Mouse (Mus musculus) forebrain, embryonic 16.5 days (tissue): ENCODE data around the gene AL607142.1. TPM values are rescaled to one million over a fixed set of nuclear protein-coding genes. Genes with fewer than 3 reads are reported as not detected.

Experiments used
- ATAC-seq: fragments of 200-750 bp; cut with Nextera tagmentation; 2 replicates; pipeline ENCODE4 v1.8.0; 2017; ENCODE audit warnings: mild to moderate bottlenecking, moderate library complexity
- H3K27ac ChIP-seq: fragments of 300-500 bp; sonication (generic); 2 replicates; pipeline ENCODE4 v1.5.1; 2014; ENCODE audit warnings: low read length, control low read depth
- H3K27me3 ChIP-seq: fragments of 300-500 bp; sonication (generic); replicated peaks from 2 replicates; pipeline ENCODE4 v1.6.1; 2014; ENCODE audit warnings: low read length; ENCODE audit not compliant: control insufficient read depth, insufficient read depth
- H3K36me3 ChIP-seq: fragments of 300-500 bp; sonication (generic); 2 replicates; pipeline ENCODE4 v1.6.1; 2014; ENCODE audit not compliant: control insufficient read depth, insufficient read depth
- H3K4me1 ChIP-seq: fragments of 300-500 bp; sonication (generic); replicated peaks from 2 replicates; pipeline ENCODE4 v1.6.1; 2014; ENCODE audit warnings: low read length; ENCODE audit not compliant: control insufficient read depth, insufficient read depth
- H3K4me2 ChIP-seq: fragments of 300-500 bp; sonication (generic); 2 replicates; pipeline ENCODE4 v1.6.1; 2014; ENCODE audit warnings: mild to moderate bottlenecking, low read length, control low read depth
- H3K4me3 ChIP-seq: fragments of 300-500 bp; sonication (generic); replicated peaks from 2 replicates; pipeline ENCODE4 v1.5.1; 2014; ENCODE audit warnings: mild to moderate bottlenecking, low read length, control low read depth
- H3K9ac ChIP-seq: fragments of 300-500 bp; sonication (generic); replicated peaks from 2 replicates; pipeline ENCODE4 v1.6.1; 2014; ENCODE audit warnings: low read depth, low read length, control low read depth
- H3K9me3 ChIP-seq: fragments of 300-500 bp; sonication (generic); 2 replicates; pipeline ENCODE4 v1.6.1; 2016; ENCODE audit warnings: low read length; ENCODE audit not compliant: control insufficient read depth
- WGBS: fragments of 180-500 bp; shearing (Covaris S2); extraction: QIAGEN DNeasy Blood & Tissue Kit; methylation state at CpG from one replicate; pipeline ENCODE4 v1.1.7; 2014; 5-methylcytosine and 5-hydroxymethylcytosine counted together
- polyA plus RNA-seq: library from polyadenylated mRNA; unstranded; fragments of >200 nt; fragmentation: Nextera tagmentation; extraction: Ambion mirVana; gene quantifications from 2 replicates; pipeline ENCODE4 v1.2.1, GENCODE M21; 2015

The AL607142.1 gene
- polyA plus RNA-seq: not detected in 2 replicates

- Histone ChIP-seq H3K4me2 (no peak within 1 kb of the TSS), H3K27me3 (no peaks in the 10 kb centered on the region), H3K9me3 (no peaks in the 10 kb centered on the region), H3K4me1 (no peaks in the 10 kb centered on the region), H3K4me3 (no peak within 1 kb of the TSS), H3K27ac (no peak within 1 kb of the TSS), H3K36me3 (no peaks in the 10 kb centered on the region), H3K9ac (no peak within 1 kb of the TSS)
- WGBS: 92% methylated on average over 10 of the region's 10 CpGs
- ATAC-seq: no peak
Measured at GRCm38 (mm10) chr4:120064696-120065095, at the start of gene AL607142.1. TSS of gene AL607142.1 (plus strand) at chr4:120064996.

- ATAC-seq: peak; percentile 66
- no peak overlapping the region for H3K4me2 ChIP-seq
- 58% methylated on average over 5 of the region's 5 CpGs for WGBS
- H3K4me3 ChIP-seq: no peak overlapping the region
- H3K9me3 ChIP-seq: no peaks in the 10 kb centered on the region
- peaks cover 19% of the 10 kb centered on the region for H3K4me1 ChIP-seq
- H3K36me3 ChIP-seq: no peaks in the 10 kb centered on the region
- H3K27ac ChIP-seq: no peak overlapping the region
- no peak overlapping the region for H3K9ac ChIP-seq
- H3K27me3 ChIP-seq: no peaks in the 10 kb centered on the region
Measured at GRCm38 (mm10) chr4:120018426-120018825, 46.4 kb upstream of the AL607142.1 start.

DNA sequence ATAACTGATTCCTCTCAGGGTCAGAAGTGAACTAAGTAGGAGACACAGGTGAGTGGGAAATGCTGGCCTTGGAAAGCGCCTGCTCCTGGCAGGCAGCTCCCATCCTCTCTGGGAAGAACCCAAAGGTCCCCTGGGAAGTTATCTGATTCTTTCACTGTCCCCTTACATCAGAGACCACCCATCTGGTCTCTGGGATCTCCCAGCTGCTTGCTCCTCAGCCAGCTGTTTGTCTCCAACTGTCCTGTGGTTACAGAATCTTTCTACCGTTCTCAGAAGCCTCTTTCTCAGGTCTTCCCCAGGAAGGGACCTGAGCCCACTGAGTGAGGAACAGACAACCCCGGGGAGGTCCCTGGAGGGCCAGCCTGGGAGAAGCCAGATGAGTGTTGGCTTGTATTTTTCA is 42.4 kb upstream of the AL607142.1 start:
- no peak overlapping the region for H3K4me3 ChIP-seq
- H3K9ac ChIP-seq: no peak overlapping the region
- H3K27me3 ChIP-seq: no peaks in the 10 kb centered on the region
- 56% methylated on average over 3 of the region's 3 CpGs for WGBS
- H3K4me2 ChIP-seq: no peak overlapping the region
- H3K36me3 ChIP-seq: no peaks in the 10 kb centered on the region
- no peak for ATAC-seq
- H3K4me1 ChIP-seq: peaks cover 31% of the 10 kb centered on the region
- H3K27ac ChIP-seq: peak overlapping the region; percentile 70
- no peaks in the 10 kb centered on the region for H3K9me3 ChIP-seq

GRCm38 (mm10) chr4:120023221-120023840 is 41.5 kb upstream of the AL607142.1 start:
- no peak overlapping the region for H3K4me2 ChIP-seq
- 95% methylated on average over 4 of the region's 4 CpGs for WGBS

DNA sequence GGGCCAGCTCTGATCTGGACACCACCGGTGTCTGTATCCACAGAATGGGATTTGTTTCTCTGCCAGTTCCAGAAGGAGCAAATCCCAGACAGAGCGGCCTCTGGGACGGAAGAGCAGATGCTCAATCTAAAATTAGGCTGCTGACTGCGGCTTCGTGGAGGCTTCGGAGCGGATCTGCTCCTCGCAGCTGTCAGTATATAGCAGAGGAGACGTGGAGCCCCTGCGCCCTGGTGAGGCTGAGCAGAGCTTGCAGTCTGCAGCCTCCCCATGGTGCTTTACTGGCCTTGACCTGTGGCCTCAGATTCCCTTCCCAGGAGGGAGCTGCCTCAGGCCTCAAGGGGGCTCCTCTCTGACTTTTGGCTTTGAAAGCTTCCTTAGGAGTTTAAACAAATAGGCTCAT is 40.7 kb upstream of the AL607142.1 start:
- peaks cover 24% of the 10 kb centered on the region for H3K4me1 ChIP-seq
- H3K4me2 ChIP-seq: no peak overlapping the region
- no peak overlapping the region for H3K4me3 ChIP-seq
- H3K9me3 ChIP-seq: no peaks in the 10 kb centered on the region
- ATAC-seq: peak; percentile 87
- H3K36me3 ChIP-seq: no peaks in the 10 kb centered on the region
- no peaks in the 10 kb centered on the region for H3K27me3 ChIP-seq
- WGBS: 40% methylated on average over 10 of the region's 10 CpGs
- H3K9ac ChIP-seq: no peak overlapping the region
- peak overlapping the region; percentile 86 for H3K27ac ChIP-seq

More at GRCm38 (mm10) chr4:120023221-120023840, 41.5 kb upstream of the AL607142.1 start:
- H3K4me3 ChIP-seq: no peak overlapping the region
- H3K9ac ChIP-seq: no peak overlapping the region
- H3K36me3 ChIP-seq: no peaks in the 10 kb centered on the region
- H3K9me3 ChIP-seq: no peaks in the 10 kb centered on the region
- H3K27ac ChIP-seq: peak overlapping the region; percentile 86
- peaks cover 28% of the 10 kb centered on the region for H3K4me1 ChIP-seq
- ATAC-seq: no peak
- no peaks in the 10 kb centered on the region for H3K27me3 ChIP-seq

- Histone ChIP-seq H3K27me3 (peaks cover 8% of the 10 kb centered on the region; the same call in 1 of the 2 replicates), H3K4me3 (no peak overlapping the region), H3K9me3 (no peaks in the 10 kb centered on the region), H3K27ac (no peak overlapping the region), H3K36me3 (no peaks in the 10 kb centered on the region), H3K9ac (no peak overlapping the region), H3K4me2 (no peak overlapping the region), H3K4me1 (peaks cover 29% of the 10 kb centered on the region)
- ATAC-seq: no peak
- WGBS: 100% methylated on average over 1 of the region's 1 CpGs
Measured at GRCm38 (mm10) chr4:120027671-120028070, 37.1 kb upstream of the AL607142.1 start.

GRCm38 (mm10) chr4:120029937-120030336 is 34.9 kb upstream of the AL607142.1 start:
- WGBS: 73% methylated on average over 1 of the region's 1 CpGs
- no peak for ATAC-seq
- H3K27me3 ChIP-seq: peaks cover 12% of the 10 kb centered on the region
- no peaks in the 10 kb centered on the region for H3K36me3 ChIP-seq
- no peak overlapping the region for H3K4me2 ChIP-seq
- no peak overlapping the region for H3K9ac ChIP-seq
- no peak overlapping the region for H3K4me3 ChIP-seq
- H3K4me1 ChIP-seq: peaks cover 24% of the 10 kb centered on the region
- H3K9me3 ChIP-seq: no peaks in the 10 kb centered on the region
- no peak overlapping the region for H3K27ac ChIP-seq

GRCm38 (mm10) chr4:120032320-120032983 is 32.3 kb upstream of the AL607142.1 start:
- WGBS: under 1% methylated on average over 66 of the region's 70 CpGs

DNA sequence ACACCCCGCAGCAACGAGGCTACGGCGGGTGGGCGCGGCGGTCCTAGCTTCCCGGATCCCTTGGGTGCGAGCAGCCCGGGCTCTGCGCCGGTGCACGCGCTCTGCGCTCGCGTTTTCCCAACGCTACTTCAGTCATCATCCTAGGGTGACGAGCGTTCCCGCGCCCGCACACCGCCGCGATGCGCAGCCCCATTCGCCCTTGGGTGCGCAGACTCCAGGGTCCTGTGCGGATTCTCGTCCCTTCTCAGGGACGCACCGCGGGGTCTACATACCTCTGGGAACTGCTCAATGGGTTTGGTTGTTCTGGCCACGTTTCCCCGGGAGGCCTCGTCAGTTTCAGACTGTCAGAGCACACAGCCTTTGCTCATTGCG is 31.8 kb upstream of the AL607142.1 start:
- peak overlapping the region; percentile 86 for H3K4me2 ChIP-seq
- peak overlapping the region; percentile 81 for H3K27ac ChIP-seq
- peak overlapping the region; percentile 64 for H3K9ac ChIP-seq
- under 1% methylated on average over 38 of the region's 38 CpGs for WGBS
- peaks cover 12% of the 10 kb centered on the region for H3K27me3 ChIP-seq
- peak overlapping the region; percentile 61 for H3K4me3 ChIP-seq
- H3K9me3 ChIP-seq: no peaks in the 10 kb centered on the region
- ATAC-seq: peak; percentile 75
- no peaks in the 10 kb centered on the region for H3K36me3 ChIP-seq
- peaks cover 38% of the 10 kb centered on the region for H3K4me1 ChIP-seq

More at GRCm38 (mm10) chr4:120032320-120032983, 32.3 kb upstream of the AL607142.1 start:
- Histone ChIP-seq H3K9me3 (no peaks in the 10 kb centered on the region), H3K4me1 (peaks cover 37% of the 10 kb centered on the region), H3K36me3 (no peaks in the 10 kb centered on the region), H3K4me2 (peak overlapping the region; percentile 86), H3K27ac (peak overlapping the region; percentile 81), H3K27me3 (peaks cover 12% of the 10 kb centered on the region), H3K9ac (peak overlapping the region; percentile 64), H3K4me3 (peak overlapping the region; percentile 61)
- peak; percentile 84 for ATAC-seq
